8 mouse cellular contexts compared by ENCODE assay signal in genomic region chr11:5260942-5261459, GRCm38 (mm10). TPM values are rescaled to one million over a fixed set of nuclear protein-coding genes. Genes with fewer than 3 reads are reported as not detected.
DNase-seq lines count a peak whose midpoint lies in the region; ATAC-seq and TF ChIP-seq lines count a peak whose summit lies in the region.

No protein-coding gene starts in this region.

- H3K79me2 ChIP-seq in myocyte (ENCODE audit: control insufficient read depth, insufficient read depth), result peaks cover 47% of the 10 kb centered on the region

- H3K4me3 ChIP-seq in bone marrow macrophage, adult 2 months (ENCODE audit: insufficient read depth, low read length), result peak overlapping the region; percentile 95
- peak overlapping the region; percentile 77 for H3K4me3 ChIP-seq in forebrain, embryonic 14.5 days (ENCODE audit: low read depth, low read length)
- peak overlapping the region; percentile 75 for H3K4me3 ChIP-seq in hindbrain, embryonic 16.5 days (ENCODE audit: low read length)
- H3K4me3 ChIP-seq in liver, embryonic 13.5 days (replicated peaks), result peak overlapping the region; percentile 83
- peak overlapping the region; percentile 80 for H3K4me3 ChIP-seq in myocyte

- DNase-seq in heart, adult 18-20 months, result peak; percentile 53 to 73
- no peak for DNase-seq in heart, adult 11 months
- peak; percentile 49 for DNase-seq in forebrain, embryonic 14.5 days (ENCODE audit: low spot score)
- no peak for DNase-seq in liver, embryonic 13.5 days
- peak; percentile 64 for DNase-seq in thymus, postnatal 25 days

- peak overlapping the region; percentile 76 for H3K9ac ChIP-seq in forebrain, embryonic 14.5 days (ENCODE audit: low read length)
- peak overlapping the region; percentile 70 for H3K9ac ChIP-seq in hindbrain, embryonic 16.5 days (ENCODE audit: low read depth, low read length)
- H3K9ac ChIP-seq in liver, embryonic 13.5 days, result peak overlapping the region; percentile 82

- TF ChIP-seq POLR2A in bone marrow macrophage, adult 2 months (IDR thresholded peaks at IDR 0.05; ENCODE audit: borderline replicate concordance, low read depth, low read length), result no peak
- no peak for TF ChIP-seq POLR2A in myocyte (IDR thresholded peaks at IDR 0.05; ENCODE audit: insufficient read length, low read depth)

- peak overlapping the region; percentile 78 for H3K4me2 ChIP-seq in forebrain, embryonic 14.5 days (ENCODE audit: low read length)
- peak overlapping the region; percentile 81 for H3K4me2 ChIP-seq in hindbrain, embryonic 16.5 days (ENCODE audit: low read length)
- H3K4me2 ChIP-seq in liver, embryonic 13.5 days, result peak overlapping the region; percentile 98
- H3K4me2 ChIP-seq in myocyte (ENCODE audit: low read depth), result peak overlapping the region; percentile 84

- H3K27me3 ChIP-seq in forebrain, embryonic 14.5 days (replicated peaks; ENCODE audit: control insufficient read depth, insufficient read depth, low read length), result no peaks in the 10 kb centered on the region
- H3K27me3 ChIP-seq in hindbrain, embryonic 16.5 days (replicated peaks; ENCODE audit: control insufficient read depth, insufficient read depth, low read length), result 0 out of 2 replicates have a peak, but pooled peaks cover 2% of the 10 kb centered on the region
- peaks cover 37% of the 10 kb centered on the region for H3K27me3 ChIP-seq in liver, embryonic 13.5 days
- no peaks in the 10 kb centered on the region for H3K27me3 ChIP-seq in myocyte (ENCODE audit: control insufficient read depth, insufficient read depth, insufficient read length)

- H3K9me3 ChIP-seq in forebrain, embryonic 14.5 days (replicated peaks; ENCODE audit: control insufficient read depth, low read length), result no peaks in the 10 kb centered on the region
- H3K9me3 ChIP-seq in hindbrain, embryonic 16.5 days (ENCODE audit: control insufficient read depth, low read length), result no peaks in the 10 kb centered on the region
- H3K9me3 ChIP-seq in liver, embryonic 13.5 days (replicated peaks), result no peaks in the 10 kb centered on the region

- TF ChIP-seq CTCF in bone marrow macrophage, adult 2 months (IDR thresholded peaks at IDR 0.05; ENCODE audit: low read depth, low read length), result no peak

- H3K4me1 ChIP-seq in bone marrow macrophage, adult 2 months (ENCODE audit: control insufficient read depth, insufficient read depth, low read length), result no peaks in the 10 kb centered on the region
- peaks cover 12% of the 10 kb centered on the region for H3K4me1 ChIP-seq in forebrain, embryonic 14.5 days (ENCODE audit: control insufficient read depth, insufficient read depth, low read length)
- peaks cover 5% of the 10 kb centered on the region; the same call in 1 of the 2 replicates for H3K4me1 ChIP-seq in hindbrain, embryonic 16.5 days (ENCODE audit: control insufficient read depth, insufficient read depth, low read depth, low read length)
- peaks cover 20% of the 10 kb centered on the region for H3K4me1 ChIP-seq in liver, embryonic 13.5 days (replicated peaks)

- no peaks in the 10 kb centered on the region for H3K36me3 ChIP-seq in forebrain, embryonic 14.5 days (ENCODE audit: control insufficient read depth, insufficient read depth, low read length)
- H3K36me3 ChIP-seq in hindbrain, embryonic 16.5 days (ENCODE audit: control insufficient read depth, insufficient read depth, low read length), result no peaks in the 10 kb centered on the region
- no peaks in the 10 kb centered on the region for H3K36me3 ChIP-seq in liver, embryonic 13.5 days
- no peaks in the 10 kb centered on the region for H3K36me3 ChIP-seq in myocyte (ENCODE audit: control insufficient read depth, insufficient read depth)

- no peak overlapping the region for H3K27ac ChIP-seq in bone marrow macrophage, adult 2 months (ENCODE audit: insufficient read depth, low read depth, low read length)
- H3K27ac ChIP-seq in forebrain, embryonic 14.5 days (ENCODE audit: low read depth, low read length), result no peak overlapping the region
- peak overlapping the region; percentile 36 for H3K27ac ChIP-seq in hindbrain, embryonic 16.5 days (ENCODE audit: low read depth, low read length)
- H3K27ac ChIP-seq in liver, embryonic 13.5 days, result no peak overlapping the region

- ATAC-seq in forebrain, embryonic 14.5 days, result no peak; the same call in 1 of the 2 replicates
- ATAC-seq in hindbrain, embryonic 16.5 days, result peak; percentile 29; the same call in 1 of the 2 replicates
- ATAC-seq in liver, embryonic 13.5 days (ENCODE audit: low read depth), result no peak

- WGBS in forebrain, embryonic 14.5 days, result 2% methylated on average over 34 of the region's 42 CpGs
- 1% methylated on average over 42 of the region's 42 CpGs for WGBS in hindbrain, embryonic 16.5 days
- WGBS in liver, embryonic 13.5 days (ENCODE audit: insufficient replicate concordance), result 2% methylated on average over 30 of the region's 42 CpGs

- H3ac ChIP-seq in myocyte (ENCODE audit: control insufficient read depth, insufficient read length), result peak overlapping the region; percentile 63

TF ChIP-seq in myocyte, 11 proteins besides CTCF, POLR2A, EP300 and RAD21:
- TF ChIP-seq MYOG (IDR thresholded peaks at IDR 0.05; ENCODE audit: control insufficient read depth in 1 of 3, insufficient read depth in 1 of 3, insufficient read length in 2 of 3, low read depth in 2 of 3) (peak in 1 of 3 experiments; percentile 2), USF1 (IDR thresholded peaks at IDR 0.05; ENCODE audit: low read depth) (no peak)

RNA-seq across cellular contexts. Expression of gene Kremen1, which starts 0.4 kb away (rescaled TPM):
- total RNA-seq in heart, adult 18-20 months (2021), result 10 to 100 TPM; 82.3 to 83.3 TPM
- 13.4 TPM in 2 replicates for polyA plus RNA-seq in bone marrow macrophage, adult 2 months (2012; ENCODE audit: insufficient read depth, insufficient read length, missing spikeins)
- polyA plus RNA-seq in forebrain, embryonic 14.5 days (2014; fragmentation: Nextera tagmentation; extraction: Ambion mirVana), result 2.6 and 3.3 TPM in 2 replicates
- polyA plus RNA-seq in hindbrain, embryonic 16.5 days (2015; fragmentation: Nextera tagmentation; extraction: Ambion mirVana), result 4.8 and 7.1 TPM in 2 replicates
- 1.6 and 1.8 TPM in 2 replicates for polyA plus RNA-seq in liver, embryonic 13.5 days (2015; fragmentation: Nextera tagmentation; extraction: Ambion mirVana)
- 79.3 TPM for polyA plus RNA-seq in myocyte (2012; fragmentation: generic; extraction: Trizol)

Comparison
In these comparisons a context has a peak if more than half of its experiments do, and no peak if none do; other contexts are left out.
1. DNase-seq: peak in heart, adult 18-20 months (2 of 2), forebrain, embryonic 14.5 days (single experiment) and thymus, postnatal 25 days (single experiment); none in heart, adult 11 months (single experiment) and liver, embryonic 13.5 days (single experiment).
2. Peak in every context shown above with its lines, with median percentiles within 50 percentile points of each other: H3K4me3 ChIP-seq, H3K4me2 ChIP-seq and H3K9ac ChIP-seq.